Mouse (Mus musculus) gastrocnemius, postnatal 36 days (tissue): Measurements from ENCODE around the gene Aaas. TPM values are rescaled to one million over a fixed set of nuclear protein-coding genes. Genes with fewer than 3 reads are reported as not detected.

Source experiments
- DNase-seq, 2 experiments: peaks; one replicate each; pipeline ENCODE4 v3.0.0; 2022
- intact Hi-C: fragments of 180-260 bp; cut with DNase I; formaldehyde crosslinking; loops from one replicate; pipeline ENCODE4 v1.15.1; 2025
- total RNA-seq, 2 experiments: library from RNA; stranded (reverse); gene quantifications; 2 replicates each; pipeline ENCODE4 v1.2.3; 2021

Gene Aaas
- total RNA-seq, 2 experiments from 2014 or later = 4.3 to 7.3 TPM

GRCm38 (mm10) chr15:102315292-102315691, 35.3 kb downstream of the Aaas start:
- intact Hi-C loops = no loop called here
- peak in 1 of 2 experiments; percentile 33 for DNase-seq

DNA sequence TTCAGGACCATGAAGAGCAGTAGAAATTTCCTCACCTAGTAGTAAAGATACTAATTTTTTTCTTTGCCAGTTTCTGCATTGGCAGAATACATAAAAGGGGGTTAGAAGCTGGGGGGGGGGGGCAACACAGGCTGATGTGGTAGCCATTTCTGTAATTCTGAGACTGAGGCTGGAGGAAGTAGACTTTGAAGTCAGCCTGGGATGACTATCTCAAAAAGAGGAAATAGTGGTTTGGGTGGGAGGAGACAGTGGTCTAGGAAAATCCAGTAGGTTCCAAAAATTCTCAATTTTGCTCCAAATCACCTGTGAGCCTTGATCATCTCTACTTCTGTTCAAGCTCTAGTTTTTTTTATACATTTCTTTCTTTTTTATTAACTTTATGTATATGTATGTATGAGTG, 39.1 kb downstream of the Aaas start:
- DNase-seq = no peak
- intact Hi-C loops = no loop called here

- intact Hi-C loops = no loop called here
- peak in 1 of 2 experiments; percentile 16 for DNase-seq
These were observed 40.3 kb downstream of the Aaas start for GRCm38 (mm10) chr15:102310074-102310845.

DNA sequence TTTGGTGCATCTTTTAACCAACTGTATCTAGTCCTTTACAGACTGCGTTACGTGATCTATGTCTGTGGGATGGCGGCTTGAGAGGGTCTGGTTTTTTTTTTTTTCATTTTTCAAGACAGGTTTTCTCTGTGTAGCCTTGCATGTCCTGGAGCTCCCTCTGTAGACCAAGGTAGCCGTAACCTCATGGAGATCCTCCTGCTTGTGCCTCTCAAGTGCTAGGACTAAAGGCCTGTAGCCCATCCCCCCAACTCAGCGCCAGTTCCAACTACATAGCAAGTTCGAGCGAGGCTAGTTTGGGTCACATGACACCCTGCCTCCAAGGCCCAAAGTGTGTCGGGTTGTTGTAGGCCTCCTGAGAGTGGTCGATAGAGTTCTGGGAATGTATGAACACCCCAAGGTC, 41.9 kb downstream of the Aaas start:
- intact Hi-C loops = no loop called here

GRCm38 (mm10) chr15:102302542-102302941, 48.0 kb downstream of the Aaas start:
- DNase-seq = no peak
- intact Hi-C loops = no loop called here

More for the DNA sequence above, 41.9 kb downstream of the Aaas start:
- DNase-seq = no peak

DNA sequence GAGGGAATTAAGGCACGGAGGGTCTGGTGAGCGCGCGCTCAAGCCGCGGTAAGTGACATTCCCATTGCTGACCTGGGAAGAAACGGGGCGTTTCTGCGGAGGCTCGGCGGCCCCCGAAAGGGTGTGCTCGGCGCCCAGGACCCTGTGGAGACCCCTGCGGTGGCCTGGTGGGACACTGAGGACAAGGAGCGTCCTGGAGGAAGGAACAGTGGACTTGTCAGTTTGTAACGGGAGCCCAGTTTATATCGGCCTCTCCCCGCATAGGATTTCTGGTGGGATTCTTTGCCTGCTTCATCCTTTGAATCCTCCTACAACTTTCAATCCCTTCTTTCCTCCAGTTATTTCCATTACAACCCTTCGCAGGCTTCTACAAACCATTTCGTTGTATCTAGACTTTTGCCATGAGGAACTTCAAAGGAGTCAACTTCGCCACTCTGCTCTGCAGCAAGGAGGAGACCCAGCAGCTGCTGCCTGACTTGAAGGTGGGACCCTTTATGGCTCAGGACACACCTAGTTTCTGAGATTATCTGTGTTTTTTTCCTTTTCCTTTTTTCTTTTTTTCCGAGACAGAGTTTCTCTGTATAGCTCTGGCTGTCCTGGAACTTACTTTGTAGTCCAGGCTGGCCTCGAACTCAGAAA, 54.1 kb downstream of the Aaas start:
- DNase-seq = no peak
- intact Hi-C loops = no loop called here

GRCm38 (mm10) chr15:102295633-102296367, 54.8 kb downstream of the Aaas start, which contains the start of gene Espl1:
TSS of gene Espl1 (plus strand) at chr15:102296266.
- peak; percentile 87 to 92 for DNase-seq
- intact Hi-C loops = no loop called here

Other genes starting within 250 kb of the Aaas start
- 1 to 10 TPM; 6.0 to 6.2 TPM for gene Spryd3, start 214.5 kb downstream of the Aaas start, total RNA-seq
- gene Igfbp6, start 206.4 kb downstream of the Aaas start, total RNA-seq = 10 to 100 TPM; 42.6 TPM
- gene Soat2, start 200.2 kb downstream of the Aaas start, total RNA-seq = under 1 TPM in 1 of 2 experiments, not detected in 1; 0.15 TPM
- 10 to 100 TPM; 24.3 to 26.6 TPM for gene Zfp740, start 147.5 kb downstream of the Aaas start, total RNA-seq
- 1 to 10 TPM; 7.5 to 7.6 TPM for gene Csad, start 146.0 kb downstream of the Aaas start, total RNA-seq
- gene Itgb7, start 118.8 kb downstream of the Aaas start, total RNA-seq = 1 to 10 TPM in 1 of 2 experiments, under 1 TPM in 1; 0.69 to 1.3 TPM
- 1 to 10 TPM; 9.3 to 9.9 TPM for gene Rarg, start 93.3 kb downstream of the Aaas start, total RNA-seq
- gene Gm9918, start 80.2 kb downstream of the Aaas start, total RNA-seq = not detected
- 10 to 100 TPM; 12.8 to 13.4 TPM for gene Mfsd5, start 71.3 kb downstream of the Aaas start, total RNA-seq
- gene Espl1, start 54.5 kb downstream of the Aaas start, total RNA-seq = under 1 TPM; 0.74 to 0.87 TPM
- 100 to 1,000 TPM; 189 to 216 TPM for gene Pfdn5, start 24.7 kb downstream of the Aaas start, total RNA-seq
- gene Myg1, start 19.1 kb downstream of the Aaas start, total RNA-seq = 10 to 100 TPM; 14.8 to 16.3 TPM
- gene Sp7, start 16.4 kb upstream of the Aaas start, total RNA-seq = not detected
- gene Sp1, start 55.4 kb upstream of the Aaas start, total RNA-seq = 10 to 100 TPM; 20.2 to 22.8 TPM
- gene Amhr2, start 94.6 kb upstream of the Aaas start, total RNA-seq = 1 to 10 TPM; 9.1 to 10.0 TPM
- 10 to 100 TPM; 13.4 to 13.7 TPM for gene Prr13, start 108.3 kb upstream of the Aaas start, total RNA-seq
- gene Pcbp2, start 119.8 kb upstream of the Aaas start, total RNA-seq = 100 to 1,000 TPM; 350 to 411 TPM
- gene Gm10337, start 153.0 kb upstream of the Aaas start, total RNA-seq = not detected
- gene Map3k12, start 166.3 kb upstream of the Aaas start, total RNA-seq = 1 to 10 TPM; 1.6 to 1.9 TPM
- 10 to 100 TPM; 33.0 to 33.4 TPM for gene Tarbp2, start 167.4 kb upstream of the Aaas start, total RNA-seq
- 1 to 10 TPM; 1.3 to 2.1 TPM for gene Npff, start 174.2 kb upstream of the Aaas start, total RNA-seq